Mouse (Mus musculus): ENCODE results near the gene Bpifb4. TPM values are rescaled to one million over a fixed set of nuclear protein-coding genes. Genes with fewer than 3 reads are reported as not detected.

Bpifb4 gene
- polyA plus RNA-seq, 1 experiment from 2014 or later, result not detected

GRCm38 (mm10) chr2:153921246-153921645 lies 16.8 kb upstream of the Bpifb4 start:
- ATAC-seq, result no peak
- Histone ChIP-seq H3K4me3 (ENCODE audit: low read depth, low read length) (no peak overlapping the region), H3K27ac (ENCODE audit: low read depth, low read length) (no peak overlapping the region), H3K9me3 (ENCODE audit: control insufficient read depth) (no peaks in the 10 kb centered on the region), H3K4me1 (replicated peaks; ENCODE audit: control insufficient read depth, insufficient read depth, low read length) (no peaks in the 10 kb centered on the region), H3K36me3 (ENCODE audit: control insufficient read depth, insufficient read depth) (no peaks in the 10 kb centered on the region), H3K27me3 (replicated peaks; ENCODE audit: control insufficient read depth, insufficient read depth, low read length) (no peaks in the 10 kb centered on the region), H3K4me2 (replicated peaks; ENCODE audit: low read depth) (no peak overlapping the region), H3K9ac (ENCODE audit: low read depth, low read length) (no peak overlapping the region)
- TF ChIP-seq CTCF (IDR thresholded peaks at IDR 0.05; ENCODE audit: low read depth), result no peak
- 78% methylated on average over 6 of the region's 6 CpGs for WGBS

- no peak overlapping the region for H3K9ac ChIP-seq (ENCODE audit: low read depth, low read length)
- no peaks in the 10 kb centered on the region for H3K4me1 ChIP-seq (replicated peaks; ENCODE audit: control insufficient read depth, insufficient read depth, low read length)
- peak; percentile 95 for TF ChIP-seq CTCF (IDR thresholded peaks at IDR 0.05; ENCODE audit: low read depth)
- no peaks in the 10 kb centered on the region for H3K27me3 ChIP-seq (replicated peaks; ENCODE audit: control insufficient read depth, insufficient read depth, low read length)
- H3K4me2 ChIP-seq (replicated peaks; ENCODE audit: low read depth), result no peak overlapping the region
- H3K4me3 ChIP-seq (ENCODE audit: low read depth, low read length), result no peak overlapping the region
- no peaks in the 10 kb centered on the region for H3K9me3 ChIP-seq (ENCODE audit: control insufficient read depth)
- ATAC-seq, result no peak
- WGBS, result 44% methylated on average over 3 of the region's 3 CpGs
- no peaks in the 10 kb centered on the region for H3K36me3 ChIP-seq (ENCODE audit: control insufficient read depth, insufficient read depth)
- H3K27ac ChIP-seq (ENCODE audit: low read depth, low read length), result no peak overlapping the region
Measured at GRCm38 (mm10) chr2:153929871-153930413, 8.1 kb upstream of the Bpifb4 start.

GRCm38 (mm10) chr2:153931125-153931524 lies 6.9 kb upstream of the Bpifb4 start:
- Histone ChIP-seq H3K36me3 (ENCODE audit: control insufficient read depth, insufficient read depth) (no peaks in the 10 kb centered on the region), H3K27me3 (replicated peaks; ENCODE audit: control insufficient read depth, insufficient read depth, low read length) (no peaks in the 10 kb centered on the region), H3K4me3 (ENCODE audit: low read depth, low read length) (no peak overlapping the region), H3K4me1 (replicated peaks; ENCODE audit: control insufficient read depth, insufficient read depth, low read length) (no peaks in the 10 kb centered on the region), H3K9ac (ENCODE audit: low read depth, low read length) (no peak overlapping the region), H3K9me3 (ENCODE audit: control insufficient read depth) (no peaks in the 10 kb centered on the region), H3K4me2 (replicated peaks; ENCODE audit: low read depth) (no peak overlapping the region), H3K27ac (ENCODE audit: low read depth, low read length) (no peak overlapping the region)
- no peak for TF ChIP-seq CTCF (IDR thresholded peaks at IDR 0.05; ENCODE audit: low read depth)
- WGBS, result 72% methylated on average over 6 of the region's 6 CpGs
- ATAC-seq, result no peak

GRCm38 (mm10) chr2:153933311-153933710 lies 4.7 kb upstream of the Bpifb4 start:
- no peaks in the 10 kb centered on the region for H3K9me3 ChIP-seq (ENCODE audit: control insufficient read depth)
- no peak overlapping the region for H3K4me2 ChIP-seq (replicated peaks; ENCODE audit: low read depth)
- H3K4me3 ChIP-seq (ENCODE audit: low read depth, low read length), result no peak overlapping the region
- H3K36me3 ChIP-seq (ENCODE audit: control insufficient read depth, insufficient read depth), result no peaks in the 10 kb centered on the region
- no peak overlapping the region for H3K9ac ChIP-seq (ENCODE audit: low read depth, low read length)
- ATAC-seq, result no peak
- WGBS, result 82% methylated on average over 6 of the region's 6 CpGs
- no peak overlapping the region for H3K27ac ChIP-seq (ENCODE audit: low read depth, low read length)
- TF ChIP-seq CTCF (IDR thresholded peaks at IDR 0.05; ENCODE audit: low read depth), result no peak
- no peaks in the 10 kb centered on the region for H3K4me1 ChIP-seq (replicated peaks; ENCODE audit: control insufficient read depth, insufficient read depth, low read length)
- H3K27me3 ChIP-seq (replicated peaks; ENCODE audit: control insufficient read depth, insufficient read depth, low read length), result no peaks in the 10 kb centered on the region

- WGBS, result 80% methylated on average over 6 of the region's 6 CpGs
- no peaks in the 10 kb centered on the region for H3K4me1 ChIP-seq (replicated peaks; ENCODE audit: control insufficient read depth, insufficient read depth, low read length)
Measured at GRCm38 (mm10) chr2:153935348-153935747, 2.7 kb upstream of the Bpifb4 start.

DNA sequence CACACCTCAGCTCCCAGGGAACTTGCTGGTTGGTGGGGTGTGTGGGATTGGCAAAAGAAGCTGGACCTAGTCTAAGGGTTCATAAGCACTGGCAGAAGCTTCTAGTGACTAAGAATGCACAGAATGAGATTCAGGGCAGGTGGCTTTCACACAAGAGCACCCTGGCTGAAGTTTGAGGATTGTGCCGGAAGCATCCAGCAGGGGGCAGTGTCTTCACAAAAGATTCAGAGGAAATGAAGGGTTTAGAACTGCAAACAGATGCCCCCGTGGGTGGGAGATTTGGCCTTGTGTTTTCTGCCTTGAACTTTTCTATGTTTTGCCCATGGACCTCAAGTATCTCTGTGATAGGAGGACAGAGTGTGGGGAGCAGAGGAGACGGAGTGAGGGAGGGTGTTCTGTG lies 5.5 kb downstream of the Bpifb4 start:
- Histone ChIP-seq H3K4me3 (ENCODE audit: low read depth, low read length) (no peak overlapping the region), H3K4me2 (replicated peaks; ENCODE audit: low read depth) (no peak overlapping the region), H3K4me1 (replicated peaks; ENCODE audit: control insufficient read depth, insufficient read depth, low read length) (no peaks in the 10 kb centered on the region), H3K9ac (ENCODE audit: low read depth, low read length) (no peak overlapping the region), H3K9me3 (ENCODE audit: control insufficient read depth) (no peaks in the 10 kb centered on the region), H3K27me3 (replicated peaks; ENCODE audit: control insufficient read depth, insufficient read depth, low read length) (0 out of 2 replicates have a peak, but pooled peaks cover 3% of the 10 kb centered on the region), H3K27ac (ENCODE audit: low read depth, low read length) (no peak overlapping the region), H3K36me3 (ENCODE audit: control insufficient read depth, insufficient read depth) (no peaks in the 10 kb centered on the region)
- WGBS, result 35% methylated on average over 3 of the region's 3 CpGs
- TF ChIP-seq CTCF (IDR thresholded peaks at IDR 0.05; ENCODE audit: low read depth), result peak; percentile 78
- ATAC-seq, result no peak

More at GRCm38 (mm10) chr2:153935348-153935747, 2.7 kb upstream of the Bpifb4 start:
- Histone ChIP-seq H3K27me3 (replicated peaks; ENCODE audit: control insufficient read depth, insufficient read depth, low read length) (no peaks in the 10 kb centered on the region), H3K4me2 (replicated peaks; ENCODE audit: low read depth) (no peak overlapping the region), H3K9ac (ENCODE audit: low read depth, low read length) (no peak overlapping the region), H3K9me3 (ENCODE audit: control insufficient read depth) (no peaks in the 10 kb centered on the region), H3K27ac (ENCODE audit: low read depth, low read length) (no peak overlapping the region), H3K36me3 (ENCODE audit: control insufficient read depth, insufficient read depth) (no peaks in the 10 kb centered on the region), H3K4me3 (ENCODE audit: low read depth, low read length) (no peak overlapping the region)
- no peak for ATAC-seq
- TF ChIP-seq CTCF (IDR thresholded peaks at IDR 0.05; ENCODE audit: low read depth), result no peak

DNA sequence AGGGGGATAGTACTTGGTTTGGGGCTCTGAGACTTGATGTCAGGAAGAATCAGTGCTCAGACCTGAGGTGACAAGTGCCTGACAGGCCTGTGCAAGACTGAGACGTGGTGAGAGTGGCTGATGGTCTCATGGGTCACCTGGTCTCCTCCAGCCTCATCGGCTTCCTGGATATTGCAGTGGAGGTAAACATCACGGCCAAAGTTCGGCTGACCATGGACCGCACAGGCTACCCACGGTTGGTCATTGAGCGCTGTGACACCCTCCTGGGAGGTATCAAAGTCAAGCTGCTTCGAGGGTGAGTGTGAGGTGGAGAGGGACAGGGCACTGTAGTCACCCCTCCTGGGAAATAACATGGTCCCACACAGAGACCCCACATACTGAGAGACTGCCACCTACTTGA lies 6.6 kb downstream of the Bpifb4 start:
- WGBS, result 75% methylated on average over 8 of the region's 8 CpGs
- no peak for TF ChIP-seq CTCF (IDR thresholded peaks at IDR 0.05; ENCODE audit: low read depth)
- no peak overlapping the region for H3K9ac ChIP-seq (ENCODE audit: low read depth, low read length)
- no peak for ATAC-seq
- H3K4me3 ChIP-seq (ENCODE audit: low read depth, low read length), result no peak overlapping the region
- H3K4me2 ChIP-seq (replicated peaks; ENCODE audit: low read depth), result no peak overlapping the region
- H3K27me3 ChIP-seq (replicated peaks; ENCODE audit: control insufficient read depth, insufficient read depth, low read length), result 0 out of 2 replicates have a peak, but pooled peaks cover 3% of the 10 kb centered on the region
- no peaks in the 10 kb centered on the region for H3K36me3 ChIP-seq (ENCODE audit: control insufficient read depth, insufficient read depth)
- H3K4me1 ChIP-seq (replicated peaks; ENCODE audit: control insufficient read depth, insufficient read depth, low read length), result no peaks in the 10 kb centered on the region
- no peak overlapping the region for H3K27ac ChIP-seq (ENCODE audit: low read depth, low read length)
- no peaks in the 10 kb centered on the region for H3K9me3 ChIP-seq (ENCODE audit: control insufficient read depth)
